Mouse (Mus musculus) myocyte (in vitro differentiated cells): ENCODE measurements around the gene Efna3.

Experiments
- CEBPB ChIP-seq: IDR thresholded peaks from 2 replicates; pipeline ENCODE4 v1.6.1; 2011; ENCODE audit warnings: mild to moderate bottlenecking, moderate library complexity; ENCODE audit not compliant: poor library complexity, insufficient read depth, severe bottlenecking
- E2F4 ChIP-seq: IDR thresholded peaks from one replicate; pipeline ENCODE4 v1.6.1; 2011; ENCODE audit warnings: mild to moderate bottlenecking, control low read depth, moderate library complexity; ENCODE audit not compliant: insufficient read depth
- MAX ChIP-seq: IDR thresholded peaks from one replicate; pipeline ENCODE4 v1.6.1; 2011; ENCODE audit warnings: low read depth, mild to moderate bottlenecking, control low read depth
- MYOD1 ChIP-seq, 3 experiments: IDR thresholded peaks; one replicate each; pipeline ENCODE4 v1.6.1; 2011; ENCODE audit warnings: control low read depth in 2 of 3, low read depth in 2 of 3, mild to moderate bottlenecking in 2 of 3, moderate library complexity in 1 of 3; ENCODE audit not compliant: insufficient read length in 2 of 3, control insufficient read depth in 1 of 3
- POLR2A ChIP-seq: IDR thresholded peaks from one replicate; pipeline ENCODE4 v1.6.1; 2011; ENCODE audit warnings: low read depth, mild to moderate bottlenecking, control low read depth, moderate library complexity; ENCODE audit not compliant: insufficient read length
- REST ChIP-seq: IDR thresholded peaks from one replicate; pipeline ENCODE4 v1.6.1; 2011; ENCODE audit warnings: mild to moderate bottlenecking, control low read depth, moderate library complexity; ENCODE audit not compliant: insufficient read depth, insufficient read length
- TCF12 ChIP-seq: IDR thresholded peaks from one replicate; pipeline ENCODE4 v1.6.1; 2011; ENCODE audit warnings: mild to moderate bottlenecking, control low read depth; ENCODE audit not compliant: poor library complexity, insufficient read depth, severe bottlenecking
- USF1 ChIP-seq: IDR thresholded peaks from one replicate; pipeline ENCODE4 v1.6.1; 2011; ENCODE audit warnings: low read depth, mild to moderate bottlenecking, control low read depth, moderate library complexity

DNA sequence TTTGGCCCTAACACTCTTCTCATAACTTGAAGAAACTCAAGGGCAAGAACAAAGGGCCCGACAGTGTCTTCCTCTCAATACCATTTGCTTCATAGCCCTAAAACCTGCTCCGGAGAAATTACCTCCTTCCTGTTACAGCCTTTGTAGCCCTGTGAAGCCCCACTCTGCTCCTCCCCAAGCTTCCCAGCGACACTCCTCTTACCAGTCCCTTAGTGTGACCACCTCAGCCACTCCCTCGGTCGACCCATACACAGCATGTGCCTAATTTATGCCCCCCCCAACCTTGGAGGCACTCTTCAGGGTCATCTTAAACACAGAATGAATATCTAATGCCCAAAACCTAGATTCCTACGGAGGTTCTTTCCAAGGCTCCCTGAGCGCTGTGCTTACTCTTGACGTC, 44.1 kb downstream of the Efna3 start:
- TF ChIP-seq CEBPB (no peak), POLR2A (no peak), E2F4 (no peak), REST (no peak), USF1 (no peak), MAX (no peak), TCF12 (no peak), MYOD1 (IDR thresholded peaks at IDR 0.05; ENCODE audit: control insufficient read depth in 1 of 3, insufficient read length in 2 of 3, low read depth in 2 of 3) (no peak)
